Mouse (Mus musculus) forebrain, embryonic 13.5 days (tissue): ENCODE results near the gene Cdyl2. TPM values are rescaled to one million over a fixed set of nuclear protein-coding genes. Genes with fewer than 3 reads are reported as not detected.

Experiments used
- polyA plus RNA-seq: library from polyadenylated mRNA; unstranded; fragments of >200 nt; fragmentation: Nextera tagmentation; extraction: Ambion mirVana; gene quantifications from 2 replicates; pipeline ENCODE4 v1.2.1, GENCODE M21; 2015

The Cdyl2 gene
- polyA plus RNA-seq, 1 experiment from 2014 or later, result 7.0 TPM

Other genes with a start within 250 kb of the Cdyl2 start
- 11.7 and 14.4 TPM in 2 replicates for gene Dynlrb2, start 228.0 kb downstream of the Cdyl2 start, polyA plus RNA-seq
- gene Cmc2, start 188.5 kb upstream of the Cdyl2 start, polyA plus RNA-seq, result 58.6 and 67.6 TPM in 2 replicates
- gene Cenpn, start 188.7 kb upstream of the Cdyl2 start, polyA plus RNA-seq, result 33.1 and 35.4 TPM in 2 replicates
- gene Atmin, start 210.4 kb upstream of the Cdyl2 start, polyA plus RNA-seq, result 13.0 and 15.9 TPM in 2 replicates
- gene 1700030J22Rik, start 246.0 kb upstream of the Cdyl2 start, polyA plus RNA-seq, result 3.9 and 4.1 TPM in 2 replicates